Mouse (Mus musculus) lung, adult 2 months (tissue): ENCODE data around the gene Nlrp4c.

Source experiments
- CTCF ChIP-seq: fragments of 200-500 bp; IDR thresholded peaks from 2 replicates; pipeline ENCODE4 v1.5.1; 2011; ENCODE audit warnings: mild to moderate bottlenecking, low read length, control low read depth; ENCODE audit not compliant: insufficient read depth
- POLR2A ChIP-seq: fragments of 200-500 bp; IDR thresholded peaks from 2 replicates; pipeline ENCODE4 v1.6.1; 2011; ENCODE audit warnings: low read depth, mild to moderate bottlenecking, control low read depth, low read length, borderline replicate concordance; ENCODE audit errors: extremely low read depth

GRCm38 (mm10) chr7:6044861-6045260 lies at the start of gene Nlrp4c:
- TF ChIP-seq CTCF: no peak
- TF ChIP-seq POLR2A: no peak
